Mouse (Mus musculus) heart, postnatal 0 days (tissue): ENCODE results near the gene Mbip. TPM values are rescaled to one million over a fixed set of nuclear protein-coding genes. Genes with fewer than 3 reads are reported as not detected.

ENCODE experiments used
- ATAC-seq: fragments of 200-750 bp; cut with Nextera tagmentation; 2 replicates; pipeline ENCODE4 v1.8.0; 2017; ENCODE audit warnings: low read depth, moderate number of reproducible peaks, moderate library complexity; ENCODE audit not compliant: insufficient read depth
- DNase-seq: peaks from one replicate; pipeline ENCODE4 v3.0.0-alpha.2; 2016; ENCODE audit warnings: low spot score
- H3K27ac ChIP-seq: fragments of 300-500 bp; sonication (generic); 2 replicates; pipeline ENCODE4 v1.5.1; 2014; ENCODE audit warnings: low read depth, mild to moderate bottlenecking
- H3K27me3 ChIP-seq: fragments of 300-500 bp; sonication (generic); 2 replicates; pipeline ENCODE4 v1.6.1; 2014; ENCODE audit warnings: low read length, mixed read lengths; ENCODE audit not compliant: control insufficient read depth, insufficient read depth
- H3K36me3 ChIP-seq: fragments of 300-500 bp; sonication (generic); replicated peaks from 2 replicates; pipeline ENCODE4 v1.6.1; 2014; ENCODE audit warnings: low read length, mixed read lengths; ENCODE audit not compliant: control insufficient read depth, insufficient read depth
- H3K4me1 ChIP-seq: fragments of 300-500 bp; sonication (generic); 2 replicates; pipeline ENCODE4 v1.6.1; 2014; ENCODE audit warnings: antibody characterized with exemption; ENCODE audit not compliant: control insufficient read depth, insufficient read depth
- H3K4me2 ChIP-seq: fragments of 300-500 bp; sonication (generic); 2 replicates; pipeline ENCODE4 v1.6.1; 2014; ENCODE audit warnings: low read depth, mild to moderate bottlenecking, low read length, moderate library complexity
- H3K4me3 ChIP-seq: fragments of 300-500 bp; sonication (generic); 2 replicates; pipeline ENCODE4 v1.5.1; 2014; ENCODE audit warnings: low read depth, low read length
- H3K9ac ChIP-seq: fragments of 300-500 bp; sonication (generic); replicated peaks from 2 replicates; pipeline ENCODE4 v1.6.1; 2014; ENCODE audit warnings: low read depth, low read length, mixed read lengths
- H3K9me3 ChIP-seq: fragments of 300-500 bp; sonication (generic); replicated peaks from 2 replicates; pipeline ENCODE4 v1.6.1; 2016; ENCODE audit warnings: low read length; ENCODE audit not compliant: control insufficient read depth
- CTCF ChIP-seq: IDR thresholded peaks from 2 replicates; pipeline ENCODE4 v1.5.1; 2016; ENCODE audit warnings: antibody characterized with exemption, control low read depth, low read depth
- EP300 ChIP-seq: IDR thresholded peaks from 2 replicates; pipeline ENCODE4 v1.6.1; 2016; ENCODE audit warnings: antibody characterized with exemption, low read depth
- WGBS: fragments of 180-500 bp; shearing (Covaris S2); extraction: QIAGEN DNeasy Blood & Tissue Kit; methylation state at CpG from one replicate; pipeline ENCODE4 v1.1.7; 2014; 5-methylcytosine and 5-hydroxymethylcytosine counted together
- polyA plus RNA-seq: library from polyadenylated mRNA; unstranded; fragments of >200 nt; fragmentation: Nextera tagmentation; extraction: Ambion mirVana; gene quantifications from 2 replicates; pipeline ENCODE4 v1.2.1, GENCODE M21; 2015
- total RNA-seq: library from RNA; depleted of rRNA; stranded (reverse); fragments of >200 nt; gene quantifications from 2 replicates; pipeline ENCODE4 v1.2.3, GENCODE M21; 2014; ENCODE audit warnings: low replicate concordance; rRNA removed

Gene Mbip
- total RNA-seq (2.3 and 3.9 TPM in 2 replicates), polyA plus RNA-seq (17.2 and 17.7 TPM in 2 replicates)

DNA sequence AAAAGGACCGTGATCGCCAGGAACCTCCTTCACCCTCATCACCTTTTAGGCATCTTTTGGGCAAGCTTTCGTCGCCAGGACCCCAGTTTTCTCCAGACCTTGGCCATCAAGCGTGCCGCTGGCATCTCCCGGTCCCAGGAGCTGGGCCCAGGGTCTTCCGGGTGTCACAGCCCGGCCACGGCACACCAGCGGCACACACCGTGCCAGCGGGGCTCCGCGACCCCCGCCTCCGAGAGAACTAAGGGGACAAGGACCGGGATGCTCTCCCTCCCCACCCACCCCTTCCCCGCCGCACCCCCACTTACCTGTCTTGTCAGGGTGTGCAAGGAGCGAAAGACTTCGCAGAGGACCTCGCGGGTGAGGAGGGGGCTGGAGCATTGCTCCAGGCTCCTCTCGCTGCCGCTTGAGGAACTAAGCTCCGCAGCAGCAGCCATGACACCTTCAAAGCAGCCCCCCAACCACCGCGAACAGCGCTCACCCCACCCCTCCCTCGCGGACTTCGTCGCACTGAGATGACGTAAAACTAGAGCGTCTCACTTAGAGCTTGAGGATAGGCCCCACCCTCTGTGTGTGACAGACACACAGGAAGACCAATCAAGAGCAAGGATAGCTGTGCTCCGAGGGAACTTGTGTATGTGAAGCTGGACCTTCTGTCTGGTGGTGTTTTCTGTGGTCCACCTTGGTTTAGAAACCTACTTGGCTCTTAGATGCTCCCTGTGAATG is at the start of gene Mbip:
Gene Mbip (minus strand): TSS at position 528 of the 723 bp plus-strand sequence.
- no peak for TF ChIP-seq CTCF
- no peak for TF ChIP-seq EP300
- DNase-seq (peak; percentile 90), ATAC-seq (peak; percentile 100)
- Histone ChIP-seq H3K4me3 (peak within 1 kb of the TSS; percentile 95), H3K36me3 (no peaks in the 10 kb centered on the region), H3K27me3 (no peaks in the 10 kb centered on the region), H3K9me3 (no peaks in the 10 kb centered on the region), H3K4me2 (peak within 1 kb of the TSS; percentile 73), H3K27ac (peak within 1 kb of the TSS; percentile 62), H3K4me1 (no peaks in the 10 kb centered on the region), H3K9ac (peak within 1 kb of the TSS; percentile 95)
- under 1% methylated on average over 33 of the region's 37 CpGs for WGBS

DNA sequence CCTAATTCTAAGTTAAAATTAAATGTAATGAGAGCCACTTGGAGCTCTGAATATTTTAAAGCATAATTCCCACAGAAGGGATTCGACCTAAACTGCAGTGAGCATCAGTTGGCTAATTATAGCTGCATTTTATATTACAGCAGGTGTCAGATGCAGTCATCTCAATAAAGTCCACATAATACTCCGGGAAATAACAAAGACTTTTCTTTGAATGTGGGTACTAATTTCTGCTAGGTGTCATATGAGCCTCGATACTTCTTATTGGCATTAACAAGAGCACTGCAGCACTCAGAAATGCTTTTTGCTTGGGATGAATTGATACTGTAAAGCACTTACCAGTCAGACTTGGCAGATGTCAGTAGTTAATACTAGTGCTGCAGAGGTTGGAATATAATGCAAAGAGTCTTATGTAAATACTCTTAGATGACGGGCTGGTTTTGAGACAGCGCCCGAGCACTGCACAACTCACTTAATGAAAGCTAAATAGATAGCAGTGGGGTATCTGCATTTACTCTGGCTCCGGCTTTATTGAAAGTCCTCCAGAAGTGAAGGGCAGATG is 42.0 kb upstream of the Mbip start:
- Histone ChIP-seq H3K9me3 (no peaks in the 10 kb centered on the region), H3K4me3 (no peak overlapping the region), H3K4me1 (no peaks in the 10 kb centered on the region), H3K9ac (no peak overlapping the region), H3K4me2 (no peak overlapping the region), H3K36me3 (no peaks in the 10 kb centered on the region), H3K27me3 (no peaks in the 10 kb centered on the region), H3K27ac (no peak overlapping the region)
- DNase-seq: no peak
- WGBS: 54% methylated on average over 7 of the region's 7 CpGs
- ATAC-seq: no peak
- TF ChIP-seq CTCF: no peak
- TF ChIP-seq EP300: no peak

DNA sequence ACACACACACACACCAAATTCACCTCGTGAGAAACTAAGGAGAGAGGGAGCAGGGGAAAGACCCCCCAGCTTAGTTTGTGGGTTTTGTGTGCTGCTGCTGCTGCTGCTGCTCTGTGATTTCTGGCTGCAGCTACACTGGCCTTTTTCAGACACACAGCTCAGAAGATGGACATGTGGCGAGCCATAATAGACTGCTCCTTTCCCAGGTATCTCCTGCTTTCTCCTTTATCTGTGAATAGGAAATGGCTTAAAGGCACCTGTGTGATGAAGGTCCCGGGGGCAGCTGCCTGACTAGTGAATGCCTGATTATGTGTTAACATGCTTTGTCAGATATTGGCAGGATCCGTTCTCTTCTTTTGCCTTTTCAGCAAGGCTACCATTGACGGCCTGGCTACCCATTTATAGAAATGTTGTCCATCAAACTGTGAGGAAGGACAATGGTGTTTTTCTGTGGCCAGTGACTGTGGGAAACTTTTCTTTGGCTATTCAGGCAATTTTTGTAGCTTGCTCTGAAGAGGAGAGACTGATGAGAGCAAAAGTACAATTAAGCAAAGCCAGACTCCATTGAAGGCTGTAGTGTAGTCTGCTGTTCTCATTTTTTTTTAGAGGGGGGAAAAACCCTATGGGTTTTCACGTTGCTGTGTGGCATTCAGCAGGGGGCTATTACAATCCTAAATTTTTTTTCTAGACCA is 41.4 kb upstream of the Mbip start:
- DNase-seq: no peak
- WGBS: 43% methylated on average over 6 of the region's 6 CpGs
- ATAC-seq: no peak
- Histone ChIP-seq H3K4me1 (no peaks in the 10 kb centered on the region), H3K9me3 (no peaks in the 10 kb centered on the region), H3K4me3 (no peak overlapping the region), H3K36me3 (no peaks in the 10 kb centered on the region), H3K27me3 (no peaks in the 10 kb centered on the region), H3K9ac (no peak overlapping the region), H3K27ac (no peak overlapping the region), H3K4me2 (no peak overlapping the region)
- TF ChIP-seq EP300 (no peak), CTCF (no peak)

GRCm38 (mm10) chr12:56344771-56345314 is 851 bp downstream of the Mbip start:
- no peak overlapping the region for H3K27ac ChIP-seq
- no peak for ATAC-seq
- peak overlapping the region; percentile 95 for H3K4me3 ChIP-seq
- 2% methylated on average over 5 of the region's 5 CpGs for WGBS
- peak overlapping the region; percentile 95 for H3K9ac ChIP-seq
- TF ChIP-seq EP300: no peak
- TF ChIP-seq CTCF: no peak
- no peak for DNase-seq
- no peaks in the 10 kb centered on the region for H3K9me3 ChIP-seq
- H3K4me1 ChIP-seq: no peaks in the 10 kb centered on the region
- peak overlapping the region; percentile 73 for H3K4me2 ChIP-seq
- H3K27me3 ChIP-seq: no peaks in the 10 kb centered on the region
- peaks cover 3% of the 10 kb centered on the region; the same call in 1 of the 2 replicates for H3K36me3 ChIP-seq

- 84% methylated on average over 8 of the region's 8 CpGs for WGBS
- peaks cover 25% of the 10 kb centered on the region for H3K36me3 ChIP-seq
- no peak overlapping the region for H3K4me2 ChIP-seq
- no peaks in the 10 kb centered on the region for H3K4me1 ChIP-seq
- H3K27ac ChIP-seq: no peak overlapping the region
- H3K4me3 ChIP-seq: no peak overlapping the region
- DNase-seq (no peak), ATAC-seq (no peak)
- TF ChIP-seq CTCF: no peak
- TF ChIP-seq EP300: no peak
- no peaks in the 10 kb centered on the region for H3K27me3 ChIP-seq
- no peaks in the 10 kb centered on the region for H3K9me3 ChIP-seq
- no peak overlapping the region for H3K9ac ChIP-seq
Measured at GRCm38 (mm10) chr12:56339295-56340056, 6.2 kb downstream of the Mbip start.
